Mouse (Mus musculus) liver, postnatal 0 days (tissue): ENCODE results near the gene Trpc7. TPM values are rescaled to one million over a fixed set of nuclear protein-coding genes. Genes with fewer than 3 reads are reported as not detected.

ENCODE experiments used
- ATAC-seq: fragments of 200-750 bp; cut with Nextera tagmentation; 2 replicates; pipeline ENCODE4 v1.8.0; 2017; ENCODE audit warnings: mild to moderate bottlenecking, moderate library complexity
- DNase-seq: peaks from one replicate; pipeline ENCODE4 v3.0.0-alpha.2; 2016
- H3K27ac ChIP-seq: fragments of 300-500 bp; sonication (generic); 2 replicates; pipeline ENCODE4 v1.5.1; 2014; ENCODE audit warnings: antibody characterized with exemption, moderate library complexity, mild to moderate bottlenecking, low read depth
- H3K27me3 ChIP-seq: fragments of 300-500 bp; sonication (generic); 2 replicates; pipeline ENCODE4 v1.6.1; 2014; ENCODE audit warnings: low read length, control low read depth, mixed read lengths; ENCODE audit not compliant: insufficient read depth
- H3K36me3 ChIP-seq: fragments of 300-500 bp; sonication (generic); replicated peaks from 2 replicates; pipeline ENCODE4 v1.6.1; 2014; ENCODE audit warnings: mild to moderate bottlenecking, control low read depth, low read length, moderate library complexity, mixed read lengths; ENCODE audit not compliant: insufficient read depth
- H3K4me1 ChIP-seq: fragments of 300-500 bp; sonication (generic); 2 replicates; pipeline ENCODE4 v1.6.1; 2014; ENCODE audit warnings: antibody characterized with exemption, mild to moderate bottlenecking, control low read depth; ENCODE audit not compliant: insufficient read depth
- H3K4me2 ChIP-seq: fragments of 300-500 bp; sonication (generic); 2 replicates; pipeline ENCODE4 v1.6.1; 2014; ENCODE audit warnings: low read depth, mild to moderate bottlenecking, low read length, moderate library complexity, mixed read lengths
- H3K4me3 ChIP-seq: fragments of 300-500 bp; sonication (generic); 2 replicates; pipeline ENCODE4 v1.5.1; 2014; ENCODE audit warnings: low read depth, low read length
- H3K9ac ChIP-seq: fragments of 300-500 bp; sonication (generic); replicated peaks from 2 replicates; pipeline ENCODE4 v1.6.1; 2014; ENCODE audit warnings: mild to moderate bottlenecking, moderate library complexity
- H3K9me3 ChIP-seq: fragments of 300-500 bp; sonication (generic); 2 replicates; pipeline ENCODE4 v1.6.1; 2016; ENCODE audit warnings: mild to moderate bottlenecking, control low read depth, low read length, mixed read lengths
- CTCF ChIP-seq: sonication (generic); IDR thresholded peaks from 2 replicates; pipeline ENCODE4 v1.5.1; 2016; ENCODE audit warnings: antibody characterized with exemption, low read depth
- EP300 ChIP-seq: IDR thresholded peaks from 2 replicates; pipeline ENCODE4 v1.6.1; 2016; ENCODE audit warnings: antibody characterized with exemption, low read depth, mild to moderate bottlenecking
- WGBS: fragments of 180-500 bp; shearing (Covaris S2); extraction: QIAGEN DNeasy Blood & Tissue Kit; methylation state at CpG from one replicate; pipeline ENCODE4 v1.1.7; 2014; ENCODE audit not compliant: insufficient replicate concordance; 5-methylcytosine and 5-hydroxymethylcytosine counted together
- polyA plus RNA-seq: library from polyadenylated mRNA; unstranded; fragments of >200 nt; fragmentation: Nextera tagmentation; extraction: Ambion mirVana; gene quantifications from 2 replicates; pipeline ENCODE4 v1.2.1, GENCODE M21; 2015

The Trpc7 gene
- polyA plus RNA-seq, 1 experiment from 2014 or later = not detected

DNA sequence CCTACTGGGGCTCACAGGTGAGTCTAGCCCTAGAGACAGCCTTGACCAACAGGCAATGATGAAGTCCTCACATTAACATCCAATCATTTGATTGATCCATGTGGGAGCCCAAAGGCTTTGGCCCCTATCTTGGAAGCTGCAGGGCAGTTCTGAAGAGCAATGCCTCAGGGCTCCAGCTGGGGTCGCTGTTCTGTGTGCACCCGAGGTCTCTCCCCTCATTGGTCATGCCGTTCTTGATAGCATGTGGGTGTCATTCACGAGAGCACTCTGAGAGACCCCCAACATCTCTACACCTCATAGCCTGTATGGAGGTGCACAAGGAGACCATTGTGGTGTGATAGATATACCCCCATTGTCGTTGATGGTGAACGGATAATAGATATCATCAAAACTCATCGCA lies 18.9 kb upstream of the Trpc7 start:
- WGBS = 68% methylated on average over 7 of the region's 7 CpGs
- Histone ChIP-seq H3K9ac (no peak overlapping the region), H3K4me1 (no peaks in the 10 kb centered on the region), H3K27me3 (no peaks in the 10 kb centered on the region), H3K4me3 (no peak overlapping the region), H3K36me3 (no peaks in the 10 kb centered on the region), H3K27ac (no peak overlapping the region), H3K9me3 (no peaks in the 10 kb centered on the region), H3K4me2 (no peak overlapping the region)
- DNase-seq (no peak), ATAC-seq (no peak)
- no peak for TF ChIP-seq CTCF
- no peak for TF ChIP-seq EP300

DNA sequence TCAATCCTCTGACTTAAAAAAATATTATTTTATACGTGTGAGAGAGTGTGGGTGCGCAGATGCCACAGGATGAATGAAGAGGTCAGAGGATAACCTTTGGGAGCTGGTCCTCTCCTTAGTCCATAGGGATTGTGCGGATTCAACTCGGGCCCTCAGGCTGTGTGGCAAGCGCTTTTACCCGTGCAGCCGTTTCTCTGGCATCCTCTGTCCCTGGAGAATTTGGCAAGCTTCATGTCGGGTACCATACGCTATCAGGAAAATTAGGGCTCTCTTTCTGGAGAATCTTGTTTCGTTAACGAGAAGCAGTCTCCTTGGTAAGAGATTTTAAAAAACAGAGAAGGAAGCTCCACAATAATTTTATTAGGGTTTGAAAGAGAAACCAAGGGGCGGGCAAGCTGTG lies 15.3 kb upstream of the Trpc7 start:
- Histone ChIP-seq H3K4me2 (no peak overlapping the region), H3K9me3 (no peaks in the 10 kb centered on the region), H3K36me3 (no peaks in the 10 kb centered on the region), H3K4me1 (no peaks in the 10 kb centered on the region), H3K27ac (no peak overlapping the region), H3K4me3 (no peak overlapping the region), H3K9ac (no peak overlapping the region), H3K27me3 (no peaks in the 10 kb centered on the region)
- 74% methylated on average over 12 of the region's 12 CpGs for WGBS
- no peak for TF ChIP-seq CTCF
- TF ChIP-seq EP300 = no peak
- ATAC-seq (no peak), DNase-seq (no peak)

DNA sequence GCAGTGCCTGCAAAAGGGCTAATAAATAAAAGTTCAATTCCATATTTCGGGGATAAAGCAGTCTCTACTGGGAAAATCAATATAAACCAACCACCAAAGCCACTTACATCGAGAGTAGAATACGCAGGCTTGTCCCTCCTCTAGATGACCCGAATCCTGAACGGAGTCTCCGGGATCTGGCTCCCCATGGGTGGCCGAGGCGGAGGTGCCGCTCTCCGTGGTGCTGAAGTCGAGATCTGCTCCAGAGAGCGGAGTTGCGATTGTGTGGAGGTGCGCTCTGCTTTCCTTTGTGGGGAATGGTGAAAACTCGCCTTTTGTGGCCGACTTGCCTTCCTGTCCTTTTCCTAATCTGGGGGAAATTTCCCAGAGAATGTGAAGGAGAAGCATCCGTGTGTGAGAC lies 407 bp downstream of the Trpc7 start:
- no peak overlapping the region for H3K27ac ChIP-seq
- DNase-seq (peak; percentile 61), ATAC-seq (no peak)
- 0 out of 2 replicates have a peak, but pooled peaks cover 3% of the 10 kb centered on the region for H3K27me3 ChIP-seq
- no peak overlapping the region for H3K4me2 ChIP-seq
- no peak overlapping the region for H3K4me3 ChIP-seq
- no peaks in the 10 kb centered on the region for H3K9me3 ChIP-seq
- no peaks in the 10 kb centered on the region for H3K4me1 ChIP-seq
- 6% methylated on average over 17 of the region's 17 CpGs for WGBS
- no peak overlapping the region for H3K9ac ChIP-seq
- TF ChIP-seq CTCF (no peak), EP300 (no peak)
- H3K36me3 ChIP-seq = no peaks in the 10 kb centered on the region

DNA sequence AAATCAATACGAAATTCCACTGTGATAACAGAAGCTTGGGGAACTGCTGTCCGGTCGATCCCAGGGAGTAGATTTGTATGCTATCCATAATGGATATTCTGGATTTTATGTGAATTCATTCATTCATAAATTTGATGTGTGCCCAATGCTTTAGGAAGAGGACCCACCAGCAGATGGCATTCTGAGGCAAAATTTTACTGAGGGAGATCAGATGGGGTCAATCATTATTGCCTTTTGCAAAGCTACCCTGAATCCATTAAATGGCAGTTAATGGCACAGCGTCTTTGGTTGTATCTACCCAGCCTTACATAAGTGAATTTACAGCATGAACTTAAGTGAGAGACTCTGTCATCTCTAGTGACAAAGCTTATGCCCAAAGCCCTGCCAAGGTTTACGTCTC lies 1.2 kb downstream of the Trpc7 start:
- Histone ChIP-seq H3K4me1 (no peaks in the 10 kb centered on the region), H3K9ac (no peak overlapping the region), H3K36me3 (no peaks in the 10 kb centered on the region), H3K4me2 (no peak overlapping the region), H3K4me3 (no peak overlapping the region), H3K27ac (no peak overlapping the region), H3K9me3 (no peaks in the 10 kb centered on the region), H3K27me3 (0 out of 2 replicates have a peak, but pooled peaks cover 3% of the 10 kb centered on the region)
- WGBS = 69% methylated on average over 5 of the region's 5 CpGs
- ATAC-seq (no peak), DNase-seq (no peak)
- TF ChIP-seq EP300 (no peak), CTCF (no peak)

DNA sequence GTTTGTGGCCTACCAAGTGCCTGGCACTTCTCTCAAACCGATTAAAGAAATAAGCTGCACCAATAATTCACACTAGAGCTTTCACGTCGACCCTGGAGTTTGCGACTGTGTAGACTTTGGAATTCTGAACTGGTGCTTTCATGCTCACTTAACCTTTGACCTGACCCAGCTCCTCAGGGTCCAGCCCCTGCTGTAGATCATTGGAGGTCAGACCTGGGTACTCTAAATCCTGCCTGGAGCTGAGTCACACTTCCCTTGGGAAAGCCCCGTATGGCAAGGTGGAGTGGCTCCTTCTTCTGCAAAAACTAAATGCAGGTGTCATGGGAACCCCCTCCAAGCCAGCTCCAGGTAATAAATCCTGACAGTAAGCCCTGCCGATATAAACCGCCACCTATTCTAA lies 5.9 kb downstream of the Trpc7 start:
- ATAC-seq (no peak), DNase-seq (no peak)
- Histone ChIP-seq H3K27me3 (no peaks in the 10 kb centered on the region), H3K27ac (no peak overlapping the region), H3K4me2 (no peak overlapping the region), H3K9ac (no peak overlapping the region), H3K4me1 (no peaks in the 10 kb centered on the region), H3K4me3 (no peak overlapping the region), H3K9me3 (no peaks in the 10 kb centered on the region), H3K36me3 (no peaks in the 10 kb centered on the region)
- 73% methylated on average over 7 of the region's 7 CpGs for WGBS
- TF ChIP-seq CTCF = no peak
- no peak for TF ChIP-seq EP300

DNA sequence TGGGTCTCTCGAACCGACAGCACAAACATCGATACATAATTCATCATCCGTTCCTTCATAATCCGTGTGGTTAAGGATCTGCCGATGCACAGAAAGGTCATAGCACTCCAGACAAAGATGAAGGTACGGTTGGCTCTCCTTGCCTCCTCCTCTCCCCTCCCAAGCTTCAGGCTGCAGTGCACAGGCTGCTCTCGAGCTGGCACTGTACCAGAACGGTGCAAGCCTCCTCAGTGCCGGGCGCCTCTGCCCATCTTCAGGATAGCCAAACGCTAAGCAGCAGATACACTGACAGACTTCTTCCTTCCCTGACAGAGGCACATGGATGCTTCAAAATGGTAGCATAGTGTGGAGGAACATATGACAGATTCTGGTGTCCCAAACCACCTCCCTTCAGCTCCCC lies 12.9 kb downstream of the Trpc7 start:
- Histone ChIP-seq H3K27ac (no peak overlapping the region), H3K9me3 (no peaks in the 10 kb centered on the region), H3K4me2 (no peak overlapping the region), H3K4me1 (no peaks in the 10 kb centered on the region), H3K36me3 (no peaks in the 10 kb centered on the region), H3K27me3 (no peaks in the 10 kb centered on the region), H3K9ac (no peak overlapping the region), H3K4me3 (no peak overlapping the region)
- no peak for ATAC-seq
- TF ChIP-seq CTCF (no peak), EP300 (no peak)
- no peak for DNase-seq
- 77% methylated on average over 12 of the region's 12 CpGs for WGBS

DNA sequence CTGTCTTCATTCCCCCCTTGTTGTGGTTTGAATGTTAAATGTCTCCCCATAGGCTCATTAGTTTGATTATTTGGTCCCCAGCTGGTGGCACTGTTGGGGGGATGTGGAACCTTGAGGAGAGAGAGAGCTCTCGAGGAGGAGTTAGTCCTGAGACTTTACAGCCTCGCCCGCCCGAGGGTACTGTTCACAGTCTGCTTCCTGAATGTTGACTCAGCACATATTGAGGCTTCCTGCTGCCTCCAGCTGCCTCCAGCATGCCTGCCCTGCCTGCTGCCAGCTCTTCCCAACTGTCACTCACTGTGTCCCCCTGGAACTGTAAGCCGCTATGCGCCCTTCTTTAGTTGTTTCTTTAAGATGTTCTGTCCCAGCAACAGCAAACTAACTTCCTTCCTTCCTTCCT lies 31.2 kb downstream of the Trpc7 start:
- no peak overlapping the region for H3K4me2 ChIP-seq
- WGBS = 77% methylated on average over 6 of the region's 6 CpGs
- no peak for TF ChIP-seq CTCF
- no peak for TF ChIP-seq EP300

More for the DNA sequence above, 31.2 kb downstream of the Trpc7 start:
- H3K4me1 ChIP-seq = no peaks in the 10 kb centered on the region
- H3K9me3 ChIP-seq = no peaks in the 10 kb centered on the region
- H3K36me3 ChIP-seq = no peaks in the 10 kb centered on the region
- ATAC-seq = no peak
- H3K27me3 ChIP-seq = no peaks in the 10 kb centered on the region
- DNase-seq = no peak
- no peak overlapping the region for H3K9ac ChIP-seq
- no peak overlapping the region for H3K4me3 ChIP-seq
- no peak overlapping the region for H3K27ac ChIP-seq
